Mouse (Mus musculus) limb, embryonic 11.5 days (tissue): Measurements from ENCODE around the gene Gng7. TPM values are rescaled to one million over a fixed set of nuclear protein-coding genes. Genes with fewer than 3 reads are reported as not detected.

ENCODE experiments used
- ATAC-seq: fragments of 200-750 bp; cut with Nextera tagmentation; 2 replicates; pipeline ENCODE4 v1.8.0; 2017; ENCODE audit warnings: low read depth; ENCODE audit not compliant: insufficient number of reproducible peaks, low FRiP score, low TSS enrichment
- DNase-seq: peaks from one replicate; pipeline ENCODE4 v3.0.0-alpha.2; 2015; ENCODE audit warnings: low spot score
- H3K27ac ChIP-seq: fragments of 300-500 bp; sonication (generic); replicated peaks from 2 replicates; pipeline ENCODE4 v1.5.1; 2014; ENCODE audit warnings: low read depth, mild to moderate bottlenecking, low read length
- H3K27me3 ChIP-seq: fragments of 300-500 bp; sonication (generic); 2 replicates; pipeline ENCODE4 v1.6.1; 2014; ENCODE audit warnings: mild to moderate bottlenecking, low read length, mixed read lengths; ENCODE audit not compliant: control insufficient read depth, insufficient read depth
- H3K36me3 ChIP-seq: fragments of 300-500 bp; sonication (generic); 2 replicates; pipeline ENCODE4 v1.6.1; 2014; ENCODE audit warnings: mild to moderate bottlenecking, low read length, moderate library complexity, mixed read lengths; ENCODE audit not compliant: control insufficient read depth, insufficient read depth
- H3K4me1 ChIP-seq: fragments of 300-500 bp; sonication (generic); 2 replicates; pipeline ENCODE4 v1.6.1; 2014; ENCODE audit warnings: low read length, mixed read lengths; ENCODE audit not compliant: control insufficient read depth, insufficient read depth
- H3K4me2 ChIP-seq: fragments of 300-500 bp; sonication (generic); 2 replicates; pipeline ENCODE4 v1.6.1; 2014; ENCODE audit warnings: low read depth, mild to moderate bottlenecking, moderate library complexity; ENCODE audit not compliant: severe bottlenecking
- H3K4me3 ChIP-seq: fragments of 300-500 bp; sonication (generic); 2 replicates; pipeline ENCODE4 v1.5.1; 2014; ENCODE audit warnings: low read depth, low read length
- H3K9ac ChIP-seq: fragments of 300-500 bp; sonication (generic); 2 replicates; pipeline ENCODE4 v1.6.1; 2014; ENCODE audit warnings: mild to moderate bottlenecking, low read length
- H3K9me3 ChIP-seq: fragments of 300-500 bp; sonication (generic); 2 replicates; pipeline ENCODE4 v1.6.1; 2016; ENCODE audit warnings: low read length; ENCODE audit not compliant: control insufficient read depth
- WGBS: fragments of 180-500 bp; shearing (Covaris S2); extraction: QIAGEN DNeasy Blood & Tissue Kit; methylation state at CpG from one replicate; pipeline ENCODE4 v1.1.7; 2014; 5-methylcytosine and 5-hydroxymethylcytosine counted together
- polyA plus RNA-seq: library from polyadenylated mRNA; unstranded; fragments of >200 nt; fragmentation: Nextera tagmentation; extraction: Ambion mirVana; gene quantifications from 2 replicates; pipeline ENCODE4 v1.2.1, GENCODE M21; 2014

The Gng7 gene
- polyA plus RNA-seq, 1 experiment from 2014 or later, result 4.6 TPM

DNA sequence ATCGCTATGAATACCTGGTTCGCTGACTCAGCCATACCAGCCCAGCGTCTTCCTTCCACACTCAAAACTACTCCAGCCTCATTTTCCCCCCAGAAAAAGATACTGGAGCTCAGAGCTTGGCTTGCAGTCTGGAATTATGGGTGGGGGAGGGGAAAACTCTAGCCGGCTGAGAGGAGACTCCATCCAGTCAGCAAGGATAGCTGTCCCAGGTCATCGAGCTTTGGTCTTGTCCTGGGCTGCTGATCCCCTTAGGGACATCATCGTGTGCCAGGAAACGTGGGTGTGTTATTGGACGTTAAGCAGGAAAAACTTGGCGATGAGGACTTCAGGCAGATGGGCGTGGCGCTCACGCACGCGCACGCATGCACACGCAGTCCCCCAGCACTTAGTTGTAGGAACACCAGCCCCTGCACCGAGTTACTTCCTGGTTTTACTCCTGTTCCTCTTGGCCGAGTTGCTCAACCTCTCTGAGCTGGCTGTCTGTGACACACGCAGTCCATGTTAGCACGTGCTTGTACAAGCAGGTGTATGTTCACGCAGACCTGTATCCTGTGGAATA, 81.2 kb downstream of the Gng7 start:
- DNase-seq, result peak; percentile 36
- Histone ChIP-seq H3K27me3 (peaks cover 40% of the 10 kb centered on the region), H3K9ac (no peak overlapping the region)

DNA sequence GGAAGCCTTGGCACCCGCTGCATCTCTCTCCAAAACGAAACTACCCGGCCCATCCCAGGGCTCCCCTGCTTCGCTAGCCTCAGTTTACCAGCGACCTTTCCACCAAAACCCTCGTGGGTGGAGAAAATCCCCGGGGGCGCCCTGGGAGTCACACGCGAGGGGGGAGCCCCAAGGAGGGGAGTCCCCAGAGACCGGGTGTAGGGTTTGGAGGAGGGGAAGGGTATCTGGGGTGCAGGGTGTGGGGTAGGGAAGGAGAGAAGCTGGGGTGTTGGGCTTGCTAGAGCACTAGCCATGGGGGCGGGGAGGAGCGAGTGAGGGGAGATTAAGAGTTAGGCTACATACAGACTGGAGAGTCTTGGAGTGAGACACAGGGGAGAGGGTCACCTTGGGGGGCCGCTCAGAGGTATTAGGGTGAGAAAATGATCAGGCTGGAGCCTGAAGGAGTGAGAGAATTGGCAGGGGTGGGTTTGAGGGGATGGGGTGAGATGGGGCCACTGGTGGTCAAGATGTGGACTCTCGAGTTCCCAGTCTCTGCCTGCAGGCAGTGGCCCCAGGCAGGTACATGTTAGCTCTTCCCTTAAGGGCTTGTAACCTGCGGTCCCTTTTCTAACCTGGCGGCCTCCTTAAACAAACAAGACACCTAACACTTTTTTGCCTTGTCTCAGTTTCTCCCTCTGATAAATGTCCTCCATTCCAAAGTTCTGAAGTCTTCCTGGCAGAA, 81.9 kb downstream of the Gng7 start:
- Histone ChIP-seq H3K4me2 (peak overlapping the region; percentile 81), H3K27ac (no peak overlapping the region), H3K4me1 (peaks cover 76% of the 10 kb centered on the region), H3K36me3 (no peaks in the 10 kb centered on the region), H3K4me3 (peak overlapping the region; percentile 56; the same call in 1 of the 2 replicates), H3K27me3 (peaks cover 40% of the 10 kb centered on the region), H3K9me3 (no peaks in the 10 kb centered on the region), H3K9ac (no peak overlapping the region)
- ATAC-seq, result no peak
- WGBS, result 2% methylated on average over 17 of the region's 17 CpGs
- peak; percentile 35 for DNase-seq

More for the DNA sequence above, 81.2 kb downstream of the Gng7 start:
- Histone ChIP-seq H3K4me1 (peaks cover 81% of the 10 kb centered on the region), H3K36me3 (no peaks in the 10 kb centered on the region), H3K9me3 (no peaks in the 10 kb centered on the region), H3K27ac (no peak overlapping the region), H3K4me2 (peak overlapping the region; percentile 29; the same call in 1 of the 2 replicates), H3K4me3 (no peak overlapping the region)
- WGBS, result 1% methylated on average over 21 of the region's 21 CpGs
- ATAC-seq, result no peak

DNA sequence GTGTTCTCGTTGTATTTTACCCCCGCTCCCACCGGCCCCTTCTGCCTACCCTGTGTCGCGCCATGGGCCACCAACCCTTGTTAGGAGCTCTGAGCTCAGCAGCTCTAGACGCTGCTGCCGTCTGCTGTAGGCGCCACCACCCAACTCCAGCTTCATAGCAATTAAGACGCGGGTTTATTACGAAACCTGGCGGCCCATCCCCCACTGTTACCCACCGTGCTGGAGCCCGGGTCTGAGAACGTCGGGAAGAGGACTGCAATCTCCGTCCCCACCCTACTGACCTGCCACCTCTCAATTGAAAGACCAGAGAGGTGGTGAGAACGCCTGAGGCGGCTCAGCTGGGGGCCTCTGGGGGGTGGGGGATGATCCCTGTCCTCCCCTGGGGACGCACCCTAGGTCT, 82.5 kb downstream of the Gng7 start:
- H3K27ac ChIP-seq, result no peak overlapping the region
- DNase-seq (peak; percentile 75), ATAC-seq (no peak)
- under 1% methylated on average over 20 of the region's 20 CpGs for WGBS
- H3K27me3 ChIP-seq, result peaks cover 37% of the 10 kb centered on the region
- no peaks in the 10 kb centered on the region for H3K9me3 ChIP-seq
- no peak overlapping the region; the same call in 1 of the 2 replicates for H3K9ac ChIP-seq
- H3K4me1 ChIP-seq, result peaks cover 70% of the 10 kb centered on the region
- no peaks in the 10 kb centered on the region for H3K36me3 ChIP-seq
- H3K4me2 ChIP-seq, result peak overlapping the region; percentile 81
- peak overlapping the region; percentile 56 for H3K4me3 ChIP-seq

DNA sequence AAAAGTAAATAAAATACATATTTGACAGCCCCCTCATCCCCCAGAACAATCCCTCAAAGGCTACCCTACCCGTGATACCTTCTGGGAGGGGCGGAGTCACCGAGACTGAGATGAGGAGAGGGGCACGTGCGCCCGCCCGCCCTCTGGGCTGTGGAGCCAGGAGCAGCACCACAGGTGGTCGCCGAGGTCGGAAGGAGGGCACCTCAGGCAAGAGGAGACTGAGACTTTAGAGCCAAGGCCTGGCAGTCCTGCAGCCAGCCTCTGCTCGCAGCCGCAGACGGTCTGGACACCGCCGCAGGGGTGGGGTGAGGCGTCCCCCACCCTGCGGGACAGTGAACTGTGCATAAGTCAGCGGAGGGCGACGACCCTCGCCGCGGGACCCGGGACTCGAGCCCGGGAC, 83.0 kb downstream of the Gng7 start:
- Histone ChIP-seq H3K27me3 (peaks cover 37% of the 10 kb centered on the region), H3K4me3 (peak overlapping the region; percentile 56), H3K36me3 (no peaks in the 10 kb centered on the region), H3K27ac (no peak overlapping the region), H3K4me2 (peak overlapping the region; percentile 81), H3K9me3 (no peaks in the 10 kb centered on the region), H3K9ac (no peak overlapping the region), H3K4me1 (peaks cover 65% of the 10 kb centered on the region)
- under 1% methylated on average over 26 of the region's 26 CpGs for WGBS
- no peak for ATAC-seq
- peak; percentile 58 for DNase-seq

DNA sequence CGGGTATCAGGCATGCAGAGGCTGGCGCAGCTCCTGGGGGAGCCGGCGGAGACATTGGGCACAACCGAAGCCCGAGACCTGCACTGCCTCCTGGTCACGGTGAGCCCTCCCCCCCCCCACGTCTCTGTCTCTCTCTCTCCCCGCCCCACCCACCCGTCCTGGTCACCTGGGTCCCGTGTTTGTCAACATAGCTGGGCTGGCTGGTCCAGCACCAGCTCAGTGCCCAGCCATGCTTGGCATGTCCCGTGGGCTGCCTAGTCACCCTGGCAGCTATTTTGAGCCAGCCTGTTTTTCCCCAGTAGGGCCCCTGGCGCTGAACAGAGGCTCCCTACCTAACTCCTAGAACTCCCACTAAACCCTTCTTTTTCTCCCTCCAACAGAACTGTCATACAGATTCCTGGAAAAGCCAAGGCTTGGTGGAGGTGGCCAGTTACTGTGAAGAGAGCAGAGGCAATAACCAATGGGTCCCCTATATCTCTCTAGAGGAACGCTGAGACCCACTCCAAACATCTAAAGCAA, 83.5 kb downstream of the Gng7 start:
- Histone ChIP-seq H3K27me3 (peaks cover 37% of the 10 kb centered on the region), H3K4me1 (peaks cover 61% of the 10 kb centered on the region)
- no peak for DNase-seq

DNA sequence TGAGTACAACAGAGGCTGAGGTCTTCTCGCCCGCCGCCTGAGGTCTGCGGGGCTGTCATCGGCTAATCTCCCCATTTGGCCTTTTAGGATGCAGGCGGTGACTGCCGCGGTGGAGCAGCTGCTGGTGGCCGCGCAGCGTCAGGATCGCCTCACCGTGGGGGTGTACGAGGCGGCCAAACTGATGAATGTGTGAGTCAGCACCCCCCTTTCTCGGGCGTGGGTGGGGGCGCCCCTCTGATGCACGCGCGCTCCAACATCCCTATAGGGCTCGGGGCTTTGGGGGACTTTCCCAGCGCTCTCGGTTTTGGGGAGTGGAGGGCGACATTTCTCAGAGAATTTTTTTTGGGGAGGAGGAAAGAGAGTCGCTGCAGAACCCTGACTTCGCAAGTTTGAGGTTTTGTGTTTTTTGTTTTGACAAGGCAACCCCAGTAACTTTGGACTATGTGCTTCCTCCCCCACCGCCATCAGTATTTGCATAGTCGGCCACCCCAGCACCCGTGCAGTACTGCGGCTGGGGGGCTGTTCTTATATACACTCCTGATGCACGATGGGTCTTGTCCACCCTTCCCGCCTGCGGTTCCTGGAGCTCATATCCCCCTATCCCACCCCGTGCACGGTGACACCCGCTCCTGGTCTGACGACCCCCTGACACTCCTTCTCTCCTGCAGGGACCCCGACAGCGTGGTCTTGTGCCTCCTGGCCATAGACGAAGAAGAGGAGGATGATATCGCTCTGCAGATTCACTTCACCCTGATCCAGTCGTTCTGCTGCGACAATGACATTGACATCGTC, 84.2 kb downstream of the Gng7 start:
- Histone ChIP-seq H3K27me3 (peaks cover 37% of the 10 kb centered on the region), H3K27ac (no peak overlapping the region), H3K4me1 (peaks cover 54% of the 10 kb centered on the region), H3K36me3 (no peaks in the 10 kb centered on the region), H3K4me3 (peak overlapping the region; percentile 56), H3K9ac (peak overlapping the region; percentile 68), H3K9me3 (no peaks in the 10 kb centered on the region), H3K4me2 (peak overlapping the region; percentile 81)
- DNase-seq (peak; percentile 37), ATAC-seq (no peak)
- under 1% methylated on average over 44 of the region's 45 CpGs for WGBS

More for the DNA sequence above, 83.5 kb downstream of the Gng7 start:
- no peak for ATAC-seq
- Histone ChIP-seq H3K9ac (peak overlapping the region; percentile 45), H3K36me3 (no peaks in the 10 kb centered on the region), H3K4me3 (peak overlapping the region; percentile 56), H3K9me3 (no peaks in the 10 kb centered on the region), H3K4me2 (peak overlapping the region; percentile 81), H3K27ac (no peak overlapping the region)
- 1% methylated on average over 13 of the region's 14 CpGs for WGBS

- Histone ChIP-seq H3K36me3 (no peaks in the 10 kb centered on the region), H3K9me3 (no peaks in the 10 kb centered on the region), H3K27ac (peak within 1 kb of the TSS; percentile 77), H3K9ac (peak within 1 kb of the TSS; percentile 68), H3K27me3 (peaks cover 36% of the 10 kb centered on the region), H3K4me3 (peak within 1 kb of the TSS; percentile 56), H3K4me1 (peaks cover 48% of the 10 kb centered on the region), H3K4me2 (peak within 1 kb of the TSS; percentile 81)
- WGBS, result under 1% methylated on average over 56 of the region's 56 CpGs
- ATAC-seq (peak; percentile 83), DNase-seq (peak; percentile 99)
Observed at GRCm38 (mm10) chr10:80929299-80930226, 85.2 kb downstream of the Gng7 start, which contains the start of gene Gadd45b. Gene Gadd45b, plus strand, starts transcription at chr10:80930073.
